Mouse (Mus musculus): Measurements from ENCODE around the gene Filip1l.
A peak's percentile ranks its signal among the peaks of the same experiment; 100 is the strongest.

Filip1l gene

DNA sequence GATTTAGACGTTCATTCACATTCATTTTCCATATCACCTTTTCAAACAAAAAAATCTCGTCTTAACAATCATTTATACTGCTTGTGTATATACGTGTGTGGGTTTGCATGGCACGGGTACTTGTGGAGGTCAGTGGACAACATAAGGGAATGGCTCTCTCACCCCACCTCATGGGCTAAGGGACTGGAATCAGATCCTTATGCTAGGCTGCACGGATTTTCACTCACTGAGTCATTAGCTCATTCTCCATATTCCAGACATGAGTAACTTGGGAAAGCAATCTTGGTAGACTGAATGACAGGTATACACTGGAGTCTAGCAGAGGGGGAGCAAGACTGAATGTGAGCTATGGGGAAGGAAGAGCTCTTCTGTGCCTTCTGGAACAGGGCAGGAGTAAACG, 80.8 kb downstream of the Filip1l start:
- DNase-seq (ENCODE audit: low read depth, low spot score) = no peak

DNA sequence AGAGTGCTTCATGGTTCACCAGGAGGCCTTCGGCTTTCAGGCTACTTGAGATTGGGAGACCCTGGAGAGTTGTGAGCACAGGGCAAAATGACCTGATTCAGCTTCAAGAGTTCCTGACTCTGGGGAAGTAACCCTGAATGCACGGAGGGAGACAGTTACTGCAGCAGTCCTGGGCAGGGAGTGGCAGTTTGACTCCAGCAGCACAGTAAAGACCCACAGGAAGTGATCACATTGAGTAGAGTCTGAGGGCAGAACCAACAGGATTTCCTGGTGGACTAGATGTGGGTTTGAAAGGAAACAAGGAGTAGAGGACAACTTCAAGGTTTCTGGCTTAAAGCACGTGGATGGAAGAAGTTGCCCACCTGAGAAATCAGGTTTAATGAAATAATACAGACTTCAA, 81.7 kb downstream of the Filip1l start:
- no peak for DNase-seq (ENCODE audit: low read depth, low spot score)

DNA sequence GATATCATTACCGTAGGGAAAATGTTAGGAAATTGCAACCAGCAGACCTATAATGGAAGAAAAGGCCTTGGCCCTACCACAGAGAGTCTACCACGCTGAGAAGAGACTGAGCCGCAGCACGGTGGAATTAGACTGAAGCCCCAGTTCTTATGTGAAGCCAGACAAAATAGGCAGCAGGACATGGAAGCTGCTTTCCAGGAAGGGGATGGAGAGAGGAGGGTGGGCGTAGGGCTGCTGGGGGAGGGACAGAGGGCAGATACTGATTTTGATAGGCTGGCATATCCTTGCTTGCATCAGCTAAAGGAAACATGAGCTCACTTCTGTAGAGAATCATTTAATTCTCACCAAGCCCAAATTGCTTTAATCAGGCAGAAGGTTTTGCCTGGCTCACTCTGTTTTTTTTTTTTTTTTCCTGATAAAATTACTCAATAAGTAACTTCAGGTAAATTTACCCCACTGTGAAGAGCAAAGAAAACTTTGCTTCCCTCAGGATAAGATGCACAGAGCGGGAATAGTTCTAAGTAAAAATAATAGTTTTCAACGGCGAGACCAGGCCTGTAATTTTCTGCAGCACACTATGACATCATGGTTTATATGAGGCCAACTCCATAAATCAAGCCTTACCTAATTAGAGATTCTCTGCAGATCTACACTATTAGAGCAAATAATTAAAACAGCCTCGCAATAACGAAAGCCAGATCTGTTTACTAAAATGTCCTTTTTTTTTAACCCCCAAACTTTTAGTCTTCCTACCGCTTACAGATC, 84.8 kb downstream of the Filip1l start:
- no peak for DNase-seq (ENCODE audit: low read depth, low spot score)

DNA sequence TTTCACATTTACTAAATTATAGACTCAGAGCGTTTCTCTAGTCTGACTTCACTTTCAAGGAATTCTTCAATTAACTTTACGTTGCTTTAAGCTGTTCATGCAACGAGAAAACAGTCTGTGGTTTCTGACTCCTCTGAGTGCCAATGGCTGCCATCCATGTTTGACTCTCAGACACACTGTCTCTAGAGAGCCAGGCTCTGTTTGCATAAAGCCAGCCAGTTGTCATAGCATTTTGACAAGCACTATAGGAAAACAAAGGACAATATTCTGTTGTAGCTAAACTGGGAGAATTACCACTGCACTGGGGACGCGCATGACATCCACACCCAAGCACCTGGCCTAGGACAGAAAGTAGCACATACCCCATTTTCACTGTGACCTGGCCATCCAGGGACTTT, 85.4 kb downstream of the Filip1l start:
- no peak for DNase-seq (ENCODE audit: low read depth, low spot score)

DNA sequence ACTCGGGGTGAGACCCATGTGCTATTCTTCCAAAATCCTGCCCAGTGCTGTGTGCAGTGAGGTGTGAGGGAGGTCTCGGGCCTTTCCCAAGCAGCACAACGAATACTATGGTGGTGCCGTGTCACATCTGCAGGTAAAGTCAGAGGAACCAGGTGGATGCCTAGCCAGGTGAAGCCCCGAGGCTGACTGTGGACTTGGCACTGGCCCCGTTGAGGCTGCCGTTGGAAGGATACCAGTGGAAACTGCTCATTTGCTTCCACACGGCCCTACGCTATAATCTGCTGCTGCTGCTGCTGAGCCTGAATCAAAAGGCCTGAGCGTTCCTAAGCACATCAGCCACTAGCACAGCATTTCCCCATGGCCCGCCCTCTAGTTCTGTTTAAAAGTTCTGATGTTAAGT, 86.3 kb downstream of the Filip1l start:
- DNase-seq (ENCODE audit: low read depth, low spot score) = no peak

DNA sequence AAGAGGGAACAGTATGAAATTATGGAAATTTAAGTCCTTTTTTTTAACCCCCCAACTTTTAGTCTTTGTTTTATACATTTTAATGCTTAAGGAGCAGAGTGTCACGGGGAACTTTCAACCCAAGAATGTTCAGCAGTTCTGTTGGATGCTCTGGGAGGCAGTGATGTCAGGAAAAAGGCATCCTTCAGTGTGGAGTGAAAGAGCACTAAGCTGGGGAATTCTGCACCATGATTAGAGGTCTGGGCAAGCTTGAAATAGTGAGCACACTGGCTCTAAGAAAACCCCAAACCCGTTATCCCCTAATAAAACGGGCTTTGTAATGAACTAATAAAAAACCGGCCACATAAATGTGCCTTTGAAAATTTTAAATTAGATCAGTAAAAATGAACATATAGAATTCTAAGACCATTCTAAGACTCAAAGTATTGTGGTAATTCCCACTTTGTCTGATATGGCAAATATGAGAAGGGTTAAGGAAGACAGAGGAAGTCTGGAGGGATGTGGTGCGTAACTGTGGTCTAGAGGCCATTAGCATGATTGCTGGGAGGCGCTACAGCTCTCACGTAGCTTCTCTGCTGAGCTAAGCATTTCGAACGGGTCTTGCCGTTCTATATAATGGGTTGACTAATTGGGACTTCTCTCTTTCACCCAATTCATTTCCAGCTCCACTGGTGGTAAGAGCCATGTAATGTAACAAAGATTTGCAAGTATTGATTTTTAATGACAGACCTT, 88.0 kb downstream of the Filip1l start:
- DNase-seq (ENCODE audit: low read depth, low spot score) = no peak

DNA sequence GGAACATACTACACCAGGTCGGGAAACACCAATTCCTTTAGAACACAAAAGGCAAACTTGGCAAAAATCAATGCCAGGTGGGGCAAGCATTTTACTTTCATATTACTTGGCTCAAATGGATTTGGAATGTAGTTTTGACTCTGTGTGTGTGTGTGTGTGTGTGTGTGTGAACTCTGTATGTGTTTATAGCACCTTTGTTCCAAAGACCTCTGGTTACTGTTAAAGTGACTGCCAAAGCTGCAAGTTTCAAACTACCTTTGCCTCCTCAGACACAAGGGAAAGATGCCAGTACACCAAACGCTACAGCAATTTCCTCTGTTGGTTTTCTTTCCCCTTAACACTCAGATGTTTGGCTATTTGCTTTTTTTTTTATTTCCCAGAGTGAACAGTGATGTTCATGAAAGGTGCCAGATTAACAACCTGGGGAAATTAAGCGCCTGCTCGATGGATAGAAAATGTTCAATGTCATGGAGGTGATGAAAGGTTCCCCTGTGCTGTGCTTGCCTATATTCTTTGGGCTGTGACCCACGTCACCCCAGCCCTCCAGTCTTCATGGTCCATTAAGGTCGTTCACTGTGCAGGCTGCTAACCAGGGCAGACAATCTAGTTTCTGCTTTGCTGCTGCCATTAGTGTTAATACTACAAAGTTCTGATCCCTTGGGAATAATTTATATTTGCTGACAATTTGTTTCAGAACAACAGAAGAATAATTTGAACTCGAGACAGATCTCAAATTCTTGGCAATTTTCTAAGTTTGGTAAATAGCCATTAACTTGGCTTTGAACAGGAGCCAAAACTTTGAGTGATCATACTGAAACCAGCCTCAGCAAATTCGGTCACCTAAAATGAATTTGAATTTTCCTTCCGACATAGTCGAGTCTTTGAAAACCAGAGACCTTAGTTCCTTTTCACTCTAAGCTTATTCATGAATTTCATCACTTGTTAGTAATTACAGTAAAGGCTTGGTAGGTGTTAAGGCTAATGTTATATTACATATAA, 92.5 kb downstream of the Filip1l start:
- peak; percentile 85 for DNase-seq (ENCODE audit: low read depth, low spot score)

DNA sequence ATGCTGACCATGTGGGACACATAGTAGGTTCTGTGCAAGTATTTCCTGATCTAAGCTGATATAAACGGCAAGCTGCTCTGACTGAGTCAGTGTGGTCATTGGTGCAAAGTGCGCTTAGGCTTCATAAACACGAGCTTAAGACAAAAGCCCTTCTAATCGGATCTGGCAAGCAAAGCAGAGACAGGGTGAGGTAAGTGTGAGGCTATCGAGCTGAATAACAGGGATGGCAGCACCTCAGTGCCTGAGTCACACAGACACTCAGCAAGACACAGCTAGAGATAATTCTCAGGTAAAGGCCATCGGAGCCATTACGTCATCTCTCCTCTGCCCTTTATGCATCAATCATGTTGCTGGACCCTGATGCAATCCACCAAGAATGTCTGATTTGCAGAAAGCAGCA, 100.1 kb downstream of the Filip1l start:
- DNase-seq (ENCODE audit: low read depth, low spot score) = no peak

DNA sequence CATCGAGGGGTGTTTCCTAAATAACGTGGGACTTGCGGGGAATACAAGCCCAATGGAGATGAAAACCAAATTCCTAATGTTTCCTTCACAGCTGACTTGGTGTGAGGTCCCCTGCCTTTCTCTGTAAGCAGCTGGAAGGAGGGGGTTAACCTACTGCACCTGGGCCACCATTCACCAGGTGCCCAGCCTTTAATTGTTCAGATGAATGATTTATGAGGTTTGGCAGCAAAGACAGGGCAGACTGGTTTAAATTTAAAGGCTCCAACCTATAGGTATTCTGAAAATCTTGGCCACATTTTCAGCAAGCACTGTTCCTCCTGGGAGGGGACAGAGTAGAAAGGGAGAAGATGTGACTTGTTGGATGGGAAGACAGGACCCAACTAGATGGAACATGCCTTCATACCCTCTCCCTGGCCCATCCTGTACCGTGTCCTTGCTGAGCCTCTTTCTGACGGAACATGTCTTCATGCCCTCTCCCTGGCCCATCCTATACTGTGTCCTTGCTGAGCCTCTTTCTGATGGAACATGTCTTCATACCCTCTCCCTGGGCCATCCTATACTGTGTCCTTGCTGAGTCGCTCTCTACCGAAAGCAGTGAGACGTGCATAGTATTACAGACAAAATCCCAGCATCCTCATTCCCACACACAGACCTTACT, 101.3 kb downstream of the Filip1l start:
- peak; percentile 57 for DNase-seq (ENCODE audit: low read depth, low spot score)

DNA sequence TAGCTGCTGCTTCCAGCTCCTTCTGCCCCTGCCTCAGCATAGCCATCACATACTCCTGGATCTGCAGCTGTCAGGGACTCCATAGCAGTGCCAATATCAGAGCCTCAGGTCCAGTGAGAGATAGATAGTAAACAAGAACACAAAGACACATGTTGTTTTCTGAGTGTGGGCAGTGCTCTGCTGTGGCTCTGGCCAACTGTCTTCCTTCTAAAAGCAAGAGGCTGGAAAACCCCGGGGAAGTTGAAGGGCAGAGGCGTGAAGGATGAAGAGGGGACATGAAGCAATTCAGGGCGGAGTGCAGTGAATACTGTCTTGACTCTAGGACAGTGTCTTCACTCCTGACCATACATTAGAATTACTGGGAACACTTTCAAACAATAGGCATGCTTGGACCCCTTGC, 102.7 kb downstream of the Filip1l start:
- DNase-seq (ENCODE audit: low read depth, low spot score) = no peak

DNA sequence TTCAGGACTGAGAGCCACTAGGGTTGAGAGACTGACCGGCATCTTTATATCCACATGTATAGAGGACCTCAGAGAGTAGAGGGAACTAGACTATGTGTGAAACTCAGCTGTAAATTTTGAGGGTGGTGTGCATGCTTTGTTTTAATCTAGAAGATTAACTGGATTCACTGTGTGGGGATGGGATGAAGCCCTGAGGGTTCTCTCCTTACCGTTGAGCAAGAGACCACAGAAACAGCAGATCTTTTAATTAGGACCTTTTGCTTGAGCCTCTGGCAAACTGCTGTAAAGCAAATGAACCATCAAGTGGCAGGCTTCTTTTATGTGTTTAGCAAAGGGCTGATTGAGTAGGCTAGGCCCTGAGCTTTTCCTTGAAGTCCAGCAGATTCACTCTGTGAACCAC, 103.1 kb downstream of the Filip1l start:
- no peak for DNase-seq (ENCODE audit: low read depth, low spot score)

DNA sequence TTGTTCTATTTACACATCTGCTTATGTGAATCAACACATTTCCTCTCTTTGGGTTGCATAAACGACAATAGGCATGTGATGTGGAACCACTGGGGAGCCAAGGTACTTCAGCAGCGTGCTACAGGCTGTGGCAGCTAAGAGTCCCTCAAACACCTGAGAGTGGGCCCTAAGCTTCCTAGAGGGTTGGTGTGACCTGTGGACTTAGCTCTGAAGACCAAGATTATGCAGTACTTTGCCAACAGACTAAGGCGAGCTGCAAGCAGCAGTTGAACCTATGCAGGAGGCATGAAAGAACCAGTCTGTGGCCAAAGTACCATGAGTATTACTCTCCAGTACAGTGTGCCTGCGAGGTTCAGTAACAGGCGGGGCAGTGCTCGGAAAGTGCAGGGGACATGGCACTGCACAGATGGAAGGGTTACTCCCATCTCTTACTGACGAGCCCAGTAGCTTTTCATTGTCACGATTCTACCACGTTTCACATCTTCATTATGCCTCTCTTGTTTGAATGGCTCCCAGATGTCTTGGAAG, 112.6 kb downstream of the Filip1l start:
- DNase-seq (ENCODE audit: low read depth, low spot score) = no peak

DNA sequence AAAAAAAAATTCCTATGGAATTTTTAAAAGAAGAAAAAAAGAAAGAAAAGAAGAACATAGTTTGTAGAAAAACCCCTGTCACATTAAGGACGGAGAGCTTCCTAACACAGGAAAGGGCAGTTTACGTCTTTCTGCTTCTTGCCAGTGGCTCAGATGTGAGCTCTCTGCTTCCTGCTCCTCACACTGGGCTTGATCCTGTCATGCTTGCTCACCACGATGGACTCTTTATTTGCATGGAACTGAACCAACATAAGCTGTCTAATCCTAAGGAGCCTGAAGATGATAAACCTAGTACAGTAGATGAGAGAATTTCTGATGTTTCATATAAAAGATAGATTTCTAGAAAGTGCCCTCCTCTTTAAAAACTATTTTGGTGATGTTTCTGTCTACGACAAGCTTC, 116.4 kb downstream of the Filip1l start:
- no peak for DNase-seq (ENCODE audit: low read depth, low spot score)

DNA sequence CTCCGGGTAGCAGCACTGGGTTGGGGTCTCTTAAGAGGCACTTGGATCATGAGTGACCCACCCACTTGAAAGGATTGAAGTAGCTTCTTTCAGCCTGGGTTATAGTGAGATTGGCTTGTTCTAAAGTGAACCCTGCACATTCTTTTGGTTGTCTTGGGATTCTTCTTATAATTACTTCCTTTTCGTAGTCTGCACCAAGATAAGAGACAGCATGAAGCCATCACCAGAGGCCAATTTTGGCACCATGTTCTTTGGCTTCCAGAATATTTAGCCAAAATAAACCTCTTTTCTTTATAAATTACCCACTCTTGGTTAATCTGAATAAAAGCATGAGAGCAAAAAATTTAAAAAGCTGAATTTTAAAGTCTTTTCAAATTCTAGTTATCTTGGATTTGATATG, 117.0 kb downstream of the Filip1l start:
- DNase-seq (ENCODE audit: low read depth, low spot score) = no peak

DNA sequence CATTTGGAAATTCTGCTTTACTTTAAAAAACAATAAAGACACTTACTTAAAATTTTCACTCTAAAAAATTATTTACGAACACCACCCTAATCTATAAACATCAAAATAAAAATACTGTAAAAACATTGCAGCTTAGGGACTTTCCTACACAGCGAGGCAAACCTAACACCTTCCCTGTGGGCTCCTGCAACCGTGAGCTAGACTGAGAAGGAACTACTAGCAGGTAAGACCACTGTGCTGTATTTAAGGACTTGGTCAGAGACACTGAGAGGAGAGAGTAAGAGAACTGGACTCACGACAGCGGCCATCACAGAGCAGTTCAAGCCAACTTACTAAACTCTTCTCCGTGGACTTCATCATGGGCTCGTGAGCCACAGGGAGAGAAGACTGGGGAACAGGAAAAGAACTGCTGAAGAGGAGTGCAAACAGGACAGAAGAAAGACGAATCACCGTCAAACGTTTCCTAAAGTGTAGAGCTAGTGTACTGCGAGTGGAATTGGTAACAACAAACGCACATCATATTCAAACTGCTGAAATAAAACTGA, 117.5 kb downstream of the Filip1l start:
- no peak for DNase-seq (ENCODE audit: low read depth, low spot score)

DNA sequence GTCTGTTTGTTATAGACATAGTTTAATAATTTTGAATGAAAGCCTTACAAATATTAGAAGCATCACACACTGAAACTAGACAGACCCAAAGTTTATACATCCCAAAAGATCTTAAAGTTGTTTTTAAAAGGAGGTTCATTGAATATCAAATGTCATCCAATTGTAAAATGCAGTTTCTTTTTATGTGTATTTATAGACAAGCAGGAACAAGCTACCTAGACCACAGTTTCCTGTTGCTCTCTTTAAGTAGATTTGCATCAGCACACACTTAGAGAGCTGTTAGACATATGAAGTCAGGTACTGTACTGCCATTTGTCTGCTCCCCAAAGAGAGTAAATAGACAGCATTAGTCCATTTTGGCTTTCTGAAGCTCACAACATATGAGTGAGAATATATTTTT, 118.2 kb downstream of the Filip1l start:
- no peak for DNase-seq (ENCODE audit: low read depth, low spot score)

DNA sequence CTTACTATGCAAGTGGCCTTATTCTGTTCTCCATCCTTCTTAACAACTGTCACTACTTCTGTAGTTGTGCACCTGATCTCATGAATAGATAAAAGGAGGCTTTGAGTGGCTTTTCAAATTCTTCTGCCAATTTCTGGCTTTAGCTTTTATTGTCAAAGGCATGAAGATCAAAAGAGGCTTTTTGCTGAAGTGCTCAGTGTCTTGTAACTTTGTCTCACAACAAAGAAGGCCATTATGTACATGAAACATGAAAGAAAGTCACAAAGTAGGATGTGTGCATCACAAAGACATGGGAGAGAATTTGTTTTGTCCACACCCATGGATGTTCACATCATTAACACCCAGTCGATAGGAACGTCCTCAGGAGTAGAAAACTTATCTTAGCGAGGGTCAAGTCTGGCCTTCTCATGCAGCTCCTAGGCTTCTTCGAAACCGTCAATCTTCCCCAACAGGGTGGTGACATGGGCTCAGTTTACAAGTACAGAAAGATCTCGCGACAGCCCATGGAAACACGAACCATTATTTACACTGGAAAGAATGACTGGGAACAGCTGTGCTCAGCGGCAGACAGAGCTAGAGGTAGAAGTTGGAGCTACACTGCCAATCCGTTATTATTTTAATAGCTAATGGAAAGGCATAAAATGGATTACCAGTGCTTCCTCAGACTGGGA, 120.7 kb downstream of the Filip1l start:
- DNase-seq (ENCODE audit: low read depth, low spot score) = peak; percentile 39

DNA sequence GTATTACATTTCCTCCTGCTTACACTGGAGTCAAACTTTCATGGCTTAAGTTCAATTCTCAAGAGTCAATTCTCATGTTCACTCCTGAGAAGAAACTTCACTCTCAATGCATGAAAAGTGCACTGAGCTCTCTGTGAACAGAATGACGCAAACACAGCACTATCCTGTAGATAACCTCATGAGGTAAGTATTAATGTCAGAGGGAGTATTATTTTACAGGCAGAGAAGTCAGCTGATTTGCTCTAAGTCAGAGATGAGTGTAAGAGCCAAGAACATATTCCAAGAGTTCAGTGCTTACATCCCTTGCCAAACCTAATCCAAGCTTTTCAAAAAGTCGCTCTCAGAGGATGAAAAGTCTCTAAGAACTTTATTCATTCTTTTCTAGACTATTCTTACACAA, 125.6 kb downstream of the Filip1l start:
- DNase-seq (ENCODE audit: low read depth, low spot score) = no peak

DNA sequence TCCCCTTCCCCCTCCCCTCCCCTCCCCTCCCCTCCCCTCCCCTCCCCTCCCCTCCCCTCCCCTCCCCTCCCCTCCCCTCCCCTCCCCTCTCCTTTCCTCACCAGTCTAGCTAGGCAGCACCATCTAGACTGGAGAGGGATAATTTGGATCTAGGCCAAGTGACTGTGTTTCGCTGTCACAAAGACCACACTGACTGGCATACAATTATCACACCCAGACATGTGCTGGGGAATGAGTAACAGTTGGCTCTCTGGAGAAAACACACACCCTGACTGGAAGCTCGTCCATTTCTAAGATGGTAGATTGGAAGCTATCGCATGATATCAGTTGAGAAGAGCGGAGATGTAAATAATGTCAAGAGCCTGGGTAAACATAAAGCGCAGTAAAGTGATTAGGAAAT, 126.9 kb downstream of the Filip1l start:
- DNase-seq (ENCODE audit: low read depth, low spot score) = no peak

DNA sequence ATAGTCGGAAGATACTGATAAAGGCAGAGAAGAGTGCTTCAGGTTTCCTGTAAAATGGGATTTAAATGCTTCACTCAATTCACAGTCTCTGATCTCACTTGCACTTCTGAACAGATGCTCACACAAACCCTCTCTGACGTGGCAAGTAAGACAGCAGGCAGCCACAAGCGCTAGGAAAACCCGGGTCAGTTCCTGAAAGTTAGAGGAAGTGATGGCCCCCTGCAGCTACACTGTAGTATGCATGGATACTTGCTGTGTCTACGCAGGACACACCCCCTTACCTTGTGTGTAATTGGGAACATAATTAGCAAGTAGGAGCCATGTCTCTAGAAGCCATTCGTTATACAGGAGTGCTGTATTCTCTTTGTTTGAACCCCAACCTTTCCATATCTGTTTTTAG, 129.4 kb downstream of the Filip1l start:
- DNase-seq (ENCODE audit: low read depth, low spot score) = no peak

DNA sequence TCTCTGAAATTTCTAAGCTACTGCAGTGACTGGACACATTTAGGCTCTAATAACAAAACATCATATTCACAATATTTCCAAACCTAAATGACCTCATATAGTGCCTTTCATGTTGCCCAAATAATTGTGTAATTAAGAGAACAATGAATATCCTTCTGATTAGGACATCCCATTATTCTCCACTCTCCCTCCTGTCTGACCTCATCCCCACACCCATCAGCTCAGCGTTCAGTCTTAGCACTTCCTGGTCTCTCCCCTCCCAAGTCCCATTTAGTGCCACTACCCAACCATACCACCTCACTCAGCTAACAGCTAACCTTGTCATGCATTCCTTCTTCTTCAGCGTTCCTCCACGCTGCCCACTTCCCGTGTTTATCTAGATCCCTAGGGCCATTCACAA, 130.0 kb downstream of the Filip1l start:
- no peak for DNase-seq (ENCODE audit: low read depth, low spot score)
